Mouse (Mus musculus): ENCODE data around the gene Fuk. TPM values are rescaled to one million over a fixed set of nuclear protein-coding genes. Genes with fewer than 3 reads are reported as not detected.
A peak's percentile ranks its signal among the peaks of the same experiment; 100 is the strongest.

The Fuk gene
- polyA plus RNA-seq, 1 experiment from 2014 or later = 16.5 TPM

GRCm38 (mm10) chr8:110851186-110851585, 51.1 kb downstream of the Fuk start:
- H3K27me3 ChIP-seq (replicated peaks; ENCODE audit: low read depth, poor library complexity, severe bottlenecking) = no peaks in the 10 kb centered on the region
- WGBS = 94% methylated on average over 10 of the region's 10 CpGs
- H3K4me1 ChIP-seq = peaks cover 10% of the 10 kb centered on the region
- no peak overlapping the region for H3K27ac ChIP-seq (replicated peaks)
- H3K4me3 ChIP-seq = no peak overlapping the region
- peaks cover 68% of the 10 kb centered on the region for H3K36me3 ChIP-seq (replicated peaks)
- H3K9me3 ChIP-seq = no peaks in the 10 kb centered on the region
- no peak for DNase-seq (ENCODE audit: low spot score)

- Histone ChIP-seq H3K4me1 (peaks cover 24% of the 10 kb centered on the region), H3K36me3 (replicated peaks) (peaks cover 54% of the 10 kb centered on the region), H3K9me3 (no peaks in the 10 kb centered on the region), H3K27ac (replicated peaks) (no peak overlapping the region), H3K4me3 (peak overlapping the region; percentile 96), H3K27me3 (replicated peaks; ENCODE audit: low read depth, poor library complexity, severe bottlenecking) (no peaks in the 10 kb centered on the region)
- WGBS = 68% methylated on average over 14 of the region's 14 CpGs
- DNase-seq (ENCODE audit: low spot score) = no peak
Observed at GRCm38 (mm10) chr8:110847645-110848495, 54.4 kb downstream of the Fuk start.

GRCm38 (mm10) chr8:110847171-110847549, 55.1 kb downstream of the Fuk start:
- DNase-seq (ENCODE audit: low spot score) = no peak
- no peaks in the 10 kb centered on the region for H3K9me3 ChIP-seq
- WGBS = 3% methylated on average over 13 of the region's 13 CpGs
- H3K27me3 ChIP-seq (replicated peaks; ENCODE audit: low read depth, poor library complexity, severe bottlenecking) = no peaks in the 10 kb centered on the region
- peak overlapping the region; percentile 99 for H3K27ac ChIP-seq (replicated peaks)
- H3K4me3 ChIP-seq = peak overlapping the region; percentile 96
- H3K36me3 ChIP-seq (replicated peaks) = peaks cover 54% of the 10 kb centered on the region
- peaks cover 24% of the 10 kb centered on the region for H3K4me1 ChIP-seq

GRCm38 (mm10) chr8:110846405-110847170, 55.7 kb downstream of the Fuk start, which contains the start of the genes Cog4 and Sf3b3:
TSS of gene Cog4 (plus strand) at chr8:110846600.
TSS of gene Sf3b3 (minus strand) at chr8:110846787.
- H3K36me3 ChIP-seq (replicated peaks) = peaks cover 54% of the 10 kb centered on the region
- H3K4me1 ChIP-seq = peaks cover 24% of the 10 kb centered on the region
- WGBS = under 1% methylated on average over 53 of the region's 53 CpGs
- no peaks in the 10 kb centered on the region for H3K9me3 ChIP-seq
- H3K27ac ChIP-seq (replicated peaks) = peak within 1 kb of the TSS; percentile 99
- H3K4me3 ChIP-seq = peak within 1 kb of the TSS; percentile 96
- no peaks in the 10 kb centered on the region for H3K27me3 ChIP-seq (replicated peaks; ENCODE audit: low read depth, poor library complexity, severe bottlenecking)
- peak; percentile 87 for DNase-seq (ENCODE audit: low spot score)

GRCm38 (mm10) chr8:110845821-110846404, 56.4 kb downstream of the Fuk start:
- DNase-seq (ENCODE audit: low spot score) = peak; percentile 15
- H3K36me3 ChIP-seq (replicated peaks) = peaks cover 54% of the 10 kb centered on the region
- H3K27me3 ChIP-seq (replicated peaks; ENCODE audit: low read depth, poor library complexity, severe bottlenecking) = no peaks in the 10 kb centered on the region

GRCm38 (mm10) chr8:110844941-110845340, 57.3 kb downstream of the Fuk start:
- H3K9me3 ChIP-seq = no peaks in the 10 kb centered on the region
- H3K27me3 ChIP-seq (replicated peaks; ENCODE audit: low read depth, poor library complexity, severe bottlenecking) = no peaks in the 10 kb centered on the region
- no peak for DNase-seq (ENCODE audit: low spot score)
- peaks cover 54% of the 10 kb centered on the region for H3K36me3 ChIP-seq (replicated peaks)
- 80% methylated on average over 3 of the region's 3 CpGs for WGBS
- no peak overlapping the region for H3K27ac ChIP-seq (replicated peaks)
- peak overlapping the region; percentile 96; the same call in 1 of the 2 replicates for H3K4me3 ChIP-seq
- H3K4me1 ChIP-seq = peaks cover 24% of the 10 kb centered on the region

More at GRCm38 (mm10) chr8:110845821-110846404, 56.4 kb downstream of the Fuk start:
- Histone ChIP-seq H3K9me3 (no peaks in the 10 kb centered on the region), H3K27ac (replicated peaks) (peak overlapping the region; percentile 99), H3K4me3 (peak overlapping the region; percentile 96), H3K4me1 (peaks cover 24% of the 10 kb centered on the region)
- 11% methylated on average over 17 of the region's 17 CpGs for WGBS

- Histone ChIP-seq H3K9me3 (no peaks in the 10 kb centered on the region), H3K27ac (replicated peaks) (no peak overlapping the region), H3K4me1 (peaks cover 22% of the 10 kb centered on the region), H3K36me3 (replicated peaks) (peaks cover 66% of the 10 kb centered on the region), H3K27me3 (replicated peaks; ENCODE audit: low read depth, poor library complexity, severe bottlenecking) (no peaks in the 10 kb centered on the region), H3K4me3 (no peak overlapping the region)
- no peak for DNase-seq (ENCODE audit: low spot score)
- WGBS = 85% methylated on average over 5 of the region's 5 CpGs
Observed at GRCm38 (mm10) chr8:110843207-110843606, 59.1 kb downstream of the Fuk start.

GRCm38 (mm10) chr8:110842012-110842574, 60.2 kb downstream of the Fuk start:
- no peak overlapping the region for H3K27ac ChIP-seq (replicated peaks)
- DNase-seq (ENCODE audit: low spot score) = no peak
- WGBS = 93% methylated on average over 3 of the region's 3 CpGs
- H3K36me3 ChIP-seq (replicated peaks) = peaks cover 77% of the 10 kb centered on the region
- H3K27me3 ChIP-seq (replicated peaks; ENCODE audit: low read depth, poor library complexity, severe bottlenecking) = no peaks in the 10 kb centered on the region
- H3K4me3 ChIP-seq = no peak overlapping the region
- no peaks in the 10 kb centered on the region for H3K9me3 ChIP-seq
- H3K4me1 ChIP-seq = peaks cover 14% of the 10 kb centered on the region

Other genes starting within 250 kb of the Fuk start
- gene Mtss1l, start 181.0 kb downstream of the Fuk start, polyA plus RNA-seq (2016; fragmentation: Nextera tagmentation; extraction: Ambion mirVana) = 6.6 and 7.2 TPM in 2 replicates
- 0.24 TPM in 1 of 2 replicates, not detected in the other for gene Il34, start 96.6 kb downstream of the Fuk start, polyA plus RNA-seq (2016; fragmentation: Nextera tagmentation; extraction: Ambion mirVana)
- gene Cog4, start 55.9 kb downstream of the Fuk start, polyA plus RNA-seq (2016; fragmentation: Nextera tagmentation; extraction: Ambion mirVana) = 77.2 and 83.5 TPM in 2 replicates
- gene Sf3b3, start 55.7 kb downstream of the Fuk start, polyA plus RNA-seq (2016; fragmentation: Nextera tagmentation; extraction: Ambion mirVana) = 230 and 242 TPM in 2 replicates
- 34.5 and 34.8 TPM in 2 replicates for gene St3gal2, start 17.4 kb upstream of the Fuk start, polyA plus RNA-seq (2016; fragmentation: Nextera tagmentation; extraction: Ambion mirVana)
- 23.7 and 26.3 TPM in 2 replicates for gene Ddx19a, start 95.3 kb upstream of the Fuk start, polyA plus RNA-seq (2016; fragmentation: Nextera tagmentation; extraction: Ambion mirVana)
- 7.7 and 8.9 TPM in 2 replicates for gene Ddx19b, start 129.3 kb upstream of the Fuk start, polyA plus RNA-seq (2016; fragmentation: Nextera tagmentation; extraction: Ambion mirVana)
- 71.3 and 78.1 TPM in 2 replicates for gene Aars, start 130.7 kb upstream of the Fuk start, polyA plus RNA-seq (2016; fragmentation: Nextera tagmentation; extraction: Ambion mirVana)
- gene Exosc6, start 153.9 kb upstream of the Fuk start, polyA plus RNA-seq (2016; fragmentation: Nextera tagmentation; extraction: Ambion mirVana) = 20.1 and 23.8 TPM in 2 replicates
- 1.8 and 2.4 TPM in 2 replicates for gene Clec18a, start 189.9 kb upstream of the Fuk start, polyA plus RNA-seq (2016; fragmentation: Nextera tagmentation; extraction: Ambion mirVana)
- gene Pdpr, start 192.1 kb upstream of the Fuk start, polyA plus RNA-seq (2016; fragmentation: Nextera tagmentation; extraction: Ambion mirVana) = 10.8 and 11.5 TPM in 2 replicates